Comparison of ENCODE assay signal across 8 mouse cellular contexts in the genomic region with DNA sequence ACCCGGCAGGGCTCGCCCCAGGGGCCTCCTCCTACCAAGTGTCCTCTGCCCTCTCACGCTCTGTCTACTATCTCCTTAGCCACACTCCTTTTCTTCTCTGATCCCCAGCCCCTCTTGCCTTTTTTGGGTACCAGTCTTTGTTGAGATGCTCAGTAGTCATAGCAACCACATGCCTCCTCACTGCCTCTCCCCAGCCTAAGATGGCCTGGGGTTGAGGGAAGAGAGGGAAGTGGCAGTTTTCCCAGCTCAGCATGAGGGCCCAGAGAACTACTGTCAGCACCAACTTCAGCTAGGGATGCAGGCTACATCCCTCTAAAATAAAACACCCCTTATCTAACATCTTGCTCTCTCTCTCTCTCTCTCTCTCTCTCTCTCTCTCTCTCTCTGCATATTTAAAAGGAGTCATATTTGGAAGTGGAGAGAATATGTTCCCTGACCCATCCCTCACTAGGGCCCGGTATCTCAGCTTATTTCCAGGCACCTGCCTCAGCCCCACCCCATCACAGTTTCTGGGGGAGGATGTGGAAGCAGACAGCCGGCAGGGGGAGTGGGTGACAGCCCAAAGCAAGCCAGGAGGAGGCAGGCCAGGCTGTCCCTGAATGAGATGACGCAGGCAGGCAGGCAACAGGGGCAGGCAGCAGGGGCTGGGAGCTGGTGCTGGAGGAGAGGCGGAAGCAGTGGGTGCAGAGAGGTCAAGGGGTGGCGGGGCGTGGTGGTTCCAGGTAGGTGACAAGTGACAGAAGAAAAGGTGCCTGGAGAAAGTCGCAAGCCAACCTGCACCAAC. TPM values are rescaled to one million over a fixed set of nuclear protein-coding genes. Genes with fewer than 3 reads are reported as not detected.
A peak's percentile ranks its signal among the peaks of the same experiment; 100 is the strongest.
DNase-seq lines count a peak whose midpoint lies in the region; ATAC-seq and TF ChIP-seq lines count a peak whose summit lies in the region.

No protein-coding gene starts in this region.

- H3K9ac ChIP-seq in kidney, postnatal 0 days (ENCODE audit: low read depth, low read length): no peak overlapping the region
- peak overlapping the region; percentile 32; the same call in 1 of the 2 replicates for H3K9ac ChIP-seq in embryonic facial prominence, embryonic 13.5 days
- no peak overlapping the region for H3K9ac ChIP-seq in liver, postnatal 0 days (replicated peaks)

- 38% methylated on average over 10 of the region's 10 CpGs for WGBS in kidney, postnatal 0 days
- WGBS in kidney, adult 2 months: 63% methylated on average over 10 of the region's 10 CpGs
- WGBS in embryonic facial prominence, embryonic 13.5 days: 42% methylated on average over 10 of the region's 10 CpGs
- WGBS in liver, postnatal 0 days (ENCODE audit: insufficient replicate concordance): 41% methylated on average over 10 of the region's 10 CpGs

- H3K4me3 ChIP-seq in kidney, postnatal 0 days (replicated peaks; ENCODE audit: low read depth, low read length): no peak overlapping the region
- no peak overlapping the region for H3K4me3 ChIP-seq in kidney, adult 2 months (ENCODE audit: insufficient read depth, low read depth, low read length)
- H3K4me3 ChIP-seq in embryonic facial prominence, embryonic 13.5 days: no peak overlapping the region
- H3K4me3 ChIP-seq in liver, postnatal 0 days (ENCODE audit: low read depth, low read length): no peak overlapping the region

- peaks cover 29% of the 10 kb centered on the region for H3K36me3 ChIP-seq in kidney, postnatal 0 days (ENCODE audit: insufficient read depth, low read length)
- no peaks in the 10 kb centered on the region for H3K36me3 ChIP-seq in kidney, adult 2 months (ENCODE audit: control insufficient read depth, insufficient read depth, low read length)
- H3K36me3 ChIP-seq in embryonic facial prominence, embryonic 13.5 days: peaks cover 47% of the 10 kb centered on the region
- no peaks in the 10 kb centered on the region for H3K36me3 ChIP-seq in liver, postnatal 0 days (replicated peaks; ENCODE audit: insufficient read depth, low read length)

- TF ChIP-seq EP300 in liver, postnatal 0 days (IDR thresholded peaks at IDR 0.05; ENCODE audit: low read depth): no peak

- no peaks in the 10 kb centered on the region for H3K9me3 ChIP-seq in kidney, postnatal 0 days (replicated peaks; ENCODE audit: low read length)
- H3K9me3 ChIP-seq in embryonic facial prominence, embryonic 13.5 days: no peaks in the 10 kb centered on the region
- H3K9me3 ChIP-seq in liver, postnatal 0 days (ENCODE audit: low read length): no peaks in the 10 kb centered on the region

- no peak for ATAC-seq in kidney, postnatal 0 days (replicated peaks; ENCODE audit: low FRiP score, low read depth)
- no peak for ATAC-seq in embryonic facial prominence, embryonic 13.5 days (ENCODE audit: insufficient number of reproducible peaks, insufficient read depth, low FRiP score, low TSS enrichment, low read depth)
- ATAC-seq in liver, postnatal 0 days: no peak

- no peak overlapping the region for H3K27ac ChIP-seq in kidney, postnatal 0 days
- H3K27ac ChIP-seq in kidney, adult 2 months (ENCODE audit: insufficient read depth, low read depth, low read length): no peak overlapping the region
- H3K27ac ChIP-seq in embryonic facial prominence, embryonic 13.5 days: no peak overlapping the region
- H3K27ac ChIP-seq in liver, postnatal 0 days (ENCODE audit: low read depth): no peak overlapping the region

- peak; percentile 69 for TF ChIP-seq CTCF in kidney, postnatal 0 days (IDR thresholded peaks at IDR 0.05; ENCODE audit: low read depth)
- no peak; the same call in 1 of the 2 replicates for TF ChIP-seq CTCF in kidney, adult 2 months (conservative IDR thresholded peaks at IDR 0.05; ENCODE audit: insufficient read depth, insufficient read length, low read depth, low read length)
- TF ChIP-seq CTCF in liver, postnatal 0 days (IDR thresholded peaks at IDR 0.05; ENCODE audit: low read depth): peak; percentile 61

- 0 out of 2 replicates have a peak overlapping the region, but pooled peaks have one; percentile 18 for H3K4me2 ChIP-seq in kidney, postnatal 0 days (ENCODE audit: low read length)
- no peak overlapping the region for H3K4me2 ChIP-seq in embryonic facial prominence, embryonic 13.5 days
- H3K4me2 ChIP-seq in liver, postnatal 0 days (ENCODE audit: low read depth, low read length): no peak overlapping the region

- peak; percentile 69 for DNase-seq in kidney, postnatal 0 days (ENCODE audit: low spot score)
- DNase-seq in kidney, adult 2 months: no peak
- DNase-seq in ES-CJ7 (ENCODE audit: low read depth, low spot score): peak; percentile 79
- peak; percentile 83 for DNase-seq in induced T-regulatory cell, adult 2 months (ENCODE audit: low read depth)
- DNase-seq in liver, postnatal 0 days: no peak
- peak; percentile 63 for DNase-seq in right cerebral cortex, postnatal 4 days
- no peak for DNase-seq in c-Kit-positive CD71-positive TER-119-positive erythroid progenitor cells, embryonic 14.5 days (ENCODE audit: low spot score)

- no peaks in the 10 kb centered on the region for H3K27me3 ChIP-seq in kidney, postnatal 0 days (ENCODE audit: insufficient read depth, low read length)
- H3K27me3 ChIP-seq in kidney, adult 2 months (replicated peaks; ENCODE audit: control insufficient read depth, insufficient read depth, low read length): no peaks in the 10 kb centered on the region
- H3K27me3 ChIP-seq in embryonic facial prominence, embryonic 13.5 days: no peaks in the 10 kb centered on the region
- H3K27me3 ChIP-seq in liver, postnatal 0 days (ENCODE audit: insufficient read depth, low read length): peaks cover 11% of the 10 kb centered on the region

- H3K4me1 ChIP-seq in kidney, postnatal 0 days (replicated peaks; ENCODE audit: insufficient read depth, low read length): peaks cover 9% of the 10 kb centered on the region
- peaks cover 3% of the 10 kb centered on the region for H3K4me1 ChIP-seq in kidney, adult 2 months (ENCODE audit: control insufficient read depth, insufficient read depth, low read length)
- peaks cover 41% of the 10 kb centered on the region for H3K4me1 ChIP-seq in embryonic facial prominence, embryonic 13.5 days
- peaks cover 11% of the 10 kb centered on the region for H3K4me1 ChIP-seq in liver, postnatal 0 days (ENCODE audit: insufficient read depth)

- no peak for TF ChIP-seq POLR2A in kidney, adult 2 months (IDR thresholded peaks at IDR 0.05; ENCODE audit: low read depth, low read length)

RNA-seq across cellular contexts. Expression of a gene that starts 3.8 kb away (rescaled TPM):
- polyA plus RNA-seq in kidney, postnatal 0 days (2015; fragmentation: Nextera tagmentation; extraction: Ambion mirVana): 8.8 and 9.0 TPM in 2 replicates
- polyA plus RNA-seq in kidney, adult 2 months (2012; rRNA removed): 6.1 and 7.6 TPM in 2 replicates
- 16.6 and 17.3 TPM in 2 replicates for polyA plus RNA-seq in embryonic facial prominence, embryonic 13.5 days (2015; fragmentation: Nextera tagmentation; extraction: Ambion mirVana)
- 0.23 and 0.77 TPM in 2 replicates for polyA plus RNA-seq in liver, postnatal 0 days (2015; fragmentation: Nextera tagmentation; extraction: Ambion mirVana)

RNA-seq across cellular contexts. Expression of a gene that starts 7.5 kb away (rescaled TPM):
- 1,072 and 1,182 TPM in 2 replicates for polyA plus RNA-seq in kidney, postnatal 0 days (2015; fragmentation: Nextera tagmentation; extraction: Ambion mirVana)
- polyA plus RNA-seq in kidney, adult 2 months (2012; rRNA removed): 503 and 653 TPM in 2 replicates
- 983 and 1,161 TPM in 2 replicates for polyA plus RNA-seq in embryonic facial prominence, embryonic 13.5 days (2015; fragmentation: Nextera tagmentation; extraction: Ambion mirVana)
- 568 TPM in 2 replicates for polyA plus RNA-seq in liver, postnatal 0 days (2015; fragmentation: Nextera tagmentation; extraction: Ambion mirVana)

RNA-seq across cellular contexts. Expression of a gene that starts 23.1 kb away (rescaled TPM):
- 2.0 and 3.1 TPM in 2 replicates for polyA plus RNA-seq in kidney, postnatal 0 days (2015; fragmentation: Nextera tagmentation; extraction: Ambion mirVana)
- 0.75 and 2.8 TPM in 2 replicates for polyA plus RNA-seq in kidney, adult 2 months (2012; rRNA removed)
- 9.6 and 14.7 TPM in 2 replicates for polyA plus RNA-seq in embryonic facial prominence, embryonic 13.5 days (2015; fragmentation: Nextera tagmentation; extraction: Ambion mirVana)
- polyA plus RNA-seq in liver, postnatal 0 days (2015; fragmentation: Nextera tagmentation; extraction: Ambion mirVana): 9.9 and 10.0 TPM in 2 replicates

RNA-seq across cellular contexts. Expression of a gene that starts 32.8 kb away (rescaled TPM):
- polyA plus RNA-seq in kidney, postnatal 0 days (2015; fragmentation: Nextera tagmentation; extraction: Ambion mirVana): 1.8 and 2.1 TPM in 2 replicates
- polyA plus RNA-seq in kidney, adult 2 months (2012; rRNA removed): 1.0 TPM in 2 replicates
- polyA plus RNA-seq in embryonic facial prominence, embryonic 13.5 days (2015; fragmentation: Nextera tagmentation; extraction: Ambion mirVana): 0.18 and 0.34 TPM in 2 replicates
- 0.75 TPM in 2 replicates for polyA plus RNA-seq in liver, postnatal 0 days (2015; fragmentation: Nextera tagmentation; extraction: Ambion mirVana)

RNA-seq across cellular contexts. Expression of a gene that starts 34.2 kb away (rescaled TPM):
- 1.6 and 2.0 TPM in 2 replicates for polyA plus RNA-seq in kidney, postnatal 0 days (2015; fragmentation: Nextera tagmentation; extraction: Ambion mirVana)
- polyA plus RNA-seq in kidney, adult 2 months (2012; rRNA removed): 0.05 and 0.42 TPM in 2 replicates
- 0.30 and 0.65 TPM in 2 replicates for polyA plus RNA-seq in embryonic facial prominence, embryonic 13.5 days (2015; fragmentation: Nextera tagmentation; extraction: Ambion mirVana)
- polyA plus RNA-seq in liver, postnatal 0 days (2015; fragmentation: Nextera tagmentation; extraction: Ambion mirVana): 0.07 and 0.13 TPM in 2 replicates

Comparison
In these comparisons a context has a peak if more than half of its experiments do, and no peak if none do; other contexts are left out.
1. DNase-seq: peak in kidney, postnatal 0 days (single experiment), ES-CJ7 (single experiment), induced T-regulatory cell, adult 2 months (single experiment) and right cerebral cortex, postnatal 4 days (single experiment); none in kidney, adult 2 months (single experiment), liver, postnatal 0 days (single experiment) and c-Kit-positive CD71-positive TER-119-positive erythroid progenitor cells, embryonic 14.5 days (single experiment).